Mouse (Mus musculus) cerebellum, adult 8-10 months (tissue): ENCODE measurements around the gene Slc16a5.

Experiments
- DNase-seq: peaks from one replicate; pipeline ENCODE4 v3.0.0; 2022

Slc16a5 gene

GRCm38 (mm10) chr11:115518693-115519092 lies 56.4 kb downstream of the Slc16a5 start:
- DNase-seq = peak; percentile 32

GRCm38 (mm10) chr11:115519581-115519980 lies 57.3 kb downstream of the Slc16a5 start:
- no peak for DNase-seq

- no peak for DNase-seq
These were observed 57.9 kb downstream of the Slc16a5 start for GRCm38 (mm10) chr11:115520218-115520617.

DNA sequence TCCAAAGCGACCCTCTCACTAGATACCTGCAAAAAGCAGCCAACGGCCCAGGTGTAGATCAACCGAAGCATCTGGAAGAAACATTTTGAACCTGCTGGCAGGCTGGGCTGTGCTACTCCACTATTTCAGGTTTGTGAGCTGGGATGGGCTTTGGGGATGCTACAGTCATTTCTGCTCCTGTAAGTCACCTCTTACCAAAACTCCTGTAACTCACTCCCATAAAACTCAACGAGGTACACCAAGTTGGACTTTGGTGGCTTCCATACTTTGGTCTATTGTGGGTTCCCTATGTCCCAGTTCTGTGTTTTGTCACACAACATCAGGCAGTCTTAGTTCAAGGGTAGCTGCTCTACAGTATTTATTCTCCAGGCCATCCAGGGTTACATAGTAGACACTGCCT lies 58.8 kb downstream of the Slc16a5 start:
- no peak for DNase-seq

DNA sequence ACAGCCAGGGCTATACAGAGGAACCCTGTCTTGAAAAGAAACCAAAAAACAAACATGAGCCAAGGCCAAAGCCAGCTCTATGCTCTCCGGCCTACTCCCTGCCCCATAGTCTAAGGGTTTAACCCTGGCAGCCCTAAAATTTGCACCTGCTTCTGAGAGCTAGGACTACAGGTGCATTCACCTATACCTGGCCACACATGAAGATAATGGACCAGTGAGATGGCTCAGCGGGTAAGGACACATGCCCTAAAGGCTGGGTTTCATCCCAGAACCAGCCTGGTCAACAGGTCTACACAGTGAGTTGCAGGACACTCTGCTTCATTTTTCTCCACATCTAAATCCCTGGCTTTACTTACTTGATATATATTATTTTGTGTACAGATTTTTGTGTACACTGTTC lies 60.0 kb downstream of the Slc16a5 start:
- DNase-seq = no peak

GRCm38 (mm10) chr11:115522703-115523102 lies 60.4 kb downstream of the Slc16a5 start:
- no peak for DNase-seq
